Mouse (Mus musculus): ENCODE data around the gene Pecr. TPM values are rescaled to one million over a fixed set of nuclear protein-coding genes. Genes with fewer than 3 reads are reported as not detected.

Gene Pecr
- polyA plus RNA-seq, 2 experiments: 20.5 to 31.2 TPM

- ATAC-seq (ENCODE audit: low FRiP score, low read depth) (no peak), DNase-seq (ENCODE audit: low spot score) (no peak)
- Histone ChIP-seq H3K4me2 (replicated peaks; ENCODE audit: low read depth, low read length, severe bottlenecking) (no peak overlapping the region), H3K4me1 (ENCODE audit: control insufficient read depth, insufficient read depth, low read length) (no peaks in the 10 kb centered on the region), H3K9me3 (ENCODE audit: control insufficient read depth, low read length) (no peaks in the 10 kb centered on the region), H3K4me3 (replicated peaks; ENCODE audit: low read length) (no peak overlapping the region), H3K9ac (ENCODE audit: low read depth, low read length, severe bottlenecking) (no peak overlapping the region), H3K27ac (replicated peaks; ENCODE audit: low read depth, low read length) (no peak overlapping the region), H3K36me3 (ENCODE audit: control insufficient read depth, insufficient read depth, low read length) (peaks cover 27% of the 10 kb centered on the region), H3K27me3 (ENCODE audit: control insufficient read depth, insufficient read depth, low read length) (no peaks in the 10 kb centered on the region)
- WGBS: 86% methylated on average over 3 of the region's 3 CpGs
- no peak for TF ChIP-seq POLR2A (IDR thresholded peaks at IDR 0.05; ENCODE audit: borderline replicate concordance, extremely low read depth, insufficient read depth, insufficient read length)
Observed at GRCm38 (mm10) chr1:72278085-72278484, 6.0 kb downstream of the Pecr start.

GRCm38 (mm10) chr1:72263099-72263498, 21.0 kb downstream of the Pecr start:
- no peak overlapping the region for H3K4me3 ChIP-seq (replicated peaks; ENCODE audit: low read length)
- no peak overlapping the region for H3K27ac ChIP-seq (replicated peaks; ENCODE audit: low read depth, low read length)
- DNase-seq (ENCODE audit: low spot score) (no peak), ATAC-seq (ENCODE audit: low FRiP score, low read depth) (no peak)
- no peaks in the 10 kb centered on the region for H3K27me3 ChIP-seq (ENCODE audit: control insufficient read depth, insufficient read depth, low read length)
- WGBS: 94% methylated on average over 3 of the region's 3 CpGs
- H3K9me3 ChIP-seq (ENCODE audit: control insufficient read depth, low read length): no peaks in the 10 kb centered on the region
- H3K4me2 ChIP-seq (replicated peaks; ENCODE audit: low read depth, low read length, severe bottlenecking): no peak overlapping the region
- H3K36me3 ChIP-seq (ENCODE audit: control insufficient read depth, insufficient read depth, low read length): peaks cover 30% of the 10 kb centered on the region
- no peaks in the 10 kb centered on the region for H3K4me1 ChIP-seq (ENCODE audit: control insufficient read depth, insufficient read depth, low read length)
- H3K9ac ChIP-seq (ENCODE audit: low read depth, low read length, severe bottlenecking): no peak overlapping the region
- no peak for TF ChIP-seq POLR2A (IDR thresholded peaks at IDR 0.05; ENCODE audit: borderline replicate concordance, extremely low read depth, insufficient read depth, insufficient read length)

- no peak for TF ChIP-seq POLR2A (IDR thresholded peaks at IDR 0.05; ENCODE audit: borderline replicate concordance, extremely low read depth, insufficient read depth, insufficient read length)
- H3K9ac ChIP-seq (ENCODE audit: low read depth, low read length, severe bottlenecking): no peak overlapping the region
- WGBS: 79% methylated on average over 9 of the region's 9 CpGs
- ATAC-seq (ENCODE audit: low FRiP score, low read depth) (no peak), DNase-seq (ENCODE audit: low spot score) (no peak)
- H3K4me2 ChIP-seq (replicated peaks; ENCODE audit: low read depth, low read length, severe bottlenecking): no peak overlapping the region
- no peak overlapping the region for H3K4me3 ChIP-seq (replicated peaks; ENCODE audit: low read length)
- no peak overlapping the region for H3K27ac ChIP-seq (replicated peaks; ENCODE audit: low read depth, low read length)
- H3K36me3 ChIP-seq (ENCODE audit: control insufficient read depth, insufficient read depth, low read length): 0 out of 2 replicates have a peak, but pooled peaks cover 5% of the 10 kb centered on the region
- H3K4me1 ChIP-seq (ENCODE audit: control insufficient read depth, insufficient read depth, low read length): peaks cover 9% of the 10 kb centered on the region; the same call in 1 of the 2 replicates
- H3K9me3 ChIP-seq (ENCODE audit: control insufficient read depth, low read length): no peaks in the 10 kb centered on the region
- H3K27me3 ChIP-seq (ENCODE audit: control insufficient read depth, insufficient read depth, low read length): no peaks in the 10 kb centered on the region
Observed at GRCm38 (mm10) chr1:72256381-72257256, 27.5 kb downstream of the Pecr start.

- Histone ChIP-seq H3K27ac (replicated peaks; ENCODE audit: low read depth, low read length) (peak overlapping the region; percentile 76; the same call in 1 of the 2 replicates), H3K4me2 (replicated peaks; ENCODE audit: low read depth, low read length, severe bottlenecking) (peak overlapping the region; percentile 64), H3K9ac (ENCODE audit: low read depth, low read length, severe bottlenecking) (no peak overlapping the region), H3K27me3 (ENCODE audit: control insufficient read depth, insufficient read depth, low read length) (no peaks in the 10 kb centered on the region), H3K4me1 (ENCODE audit: control insufficient read depth, insufficient read depth, low read length) (peaks cover 9% of the 10 kb centered on the region; the same call in 1 of the 2 replicates), H3K36me3 (ENCODE audit: control insufficient read depth, insufficient read depth, low read length) (0 out of 2 replicates have a peak, but pooled peaks cover 5% of the 10 kb centered on the region), H3K4me3 (replicated peaks; ENCODE audit: low read length) (peak overlapping the region; percentile 41; the same call in 1 of the 2 replicates), H3K9me3 (ENCODE audit: control insufficient read depth, low read length) (no peaks in the 10 kb centered on the region)
- WGBS: 30% methylated on average over 11 of the region's 11 CpGs
- no peak for ATAC-seq (ENCODE audit: low FRiP score, low read depth)
- DNase-seq (ENCODE audit: low spot score): peak; percentile 23
- no peak for TF ChIP-seq POLR2A (IDR thresholded peaks at IDR 0.05; ENCODE audit: borderline replicate concordance, extremely low read depth, insufficient read depth, insufficient read length)
Observed at GRCm38 (mm10) chr1:72255854-72256175, 28.3 kb downstream of the Pecr start.

- peak overlapping the region; percentile 64 for H3K4me2 ChIP-seq (replicated peaks; ENCODE audit: low read depth, low read length, severe bottlenecking)
- WGBS: 4% methylated on average over 14 of the region's 15 CpGs
Observed at GRCm38 (mm10) chr1:72255062-72255853, 28.9 kb downstream of the Pecr start.

More at GRCm38 (mm10) chr1:72255062-72255853, 28.9 kb downstream of the Pecr start:
- DNase-seq (ENCODE audit: low spot score) (peak; percentile 95), ATAC-seq (ENCODE audit: low FRiP score, low read depth) (peak; percentile 86)
- Histone ChIP-seq H3K9ac (ENCODE audit: low read depth, low read length, severe bottlenecking) (peak overlapping the region; percentile 66; the same call in 1 of the 2 replicates), H3K27me3 (ENCODE audit: control insufficient read depth, insufficient read depth, low read length) (no peaks in the 10 kb centered on the region), H3K4me1 (ENCODE audit: control insufficient read depth, insufficient read depth, low read length) (peaks cover 9% of the 10 kb centered on the region; the same call in 1 of the 2 replicates), H3K36me3 (ENCODE audit: control insufficient read depth, insufficient read depth, low read length) (0 out of 2 replicates have a peak, but pooled peaks cover 5% of the 10 kb centered on the region), H3K9me3 (ENCODE audit: control insufficient read depth, low read length) (no peaks in the 10 kb centered on the region), H3K27ac (replicated peaks; ENCODE audit: low read depth, low read length) (peak overlapping the region; percentile 88), H3K4me3 (replicated peaks; ENCODE audit: low read length) (peak overlapping the region; percentile 41)
- TF ChIP-seq POLR2A (IDR thresholded peaks at IDR 0.05; ENCODE audit: borderline replicate concordance, extremely low read depth, insufficient read depth, insufficient read length): peak; percentile 44; the same call in 1 of the 2 replicates

All from limb, embryonic 14.5 days (tissue).